Mouse (Mus musculus) E14TG2a.4 (cell line): ENCODE results near the gene Slc43a2.

Experiments
- CTCF ChIP-seq: conservative IDR thresholded peaks from 2 replicates; pipeline ENCODE4 v1.5.1; 2014; ENCODE audit warnings: low read length
- NANOG ChIP-seq: IDR thresholded peaks from 2 replicates; pipeline ENCODE4 v1.6.1; 2014; ENCODE audit warnings: borderline replicate concordance, low read length, mixed read lengths
- POU5F1 ChIP-seq: IDR thresholded peaks from 2 replicates; pipeline ENCODE4 v1.6.1; 2014; ENCODE audit warnings: low read length, borderline replicate concordance

- TF ChIP-seq CTCF (no peak), POU5F1 (no peak), NANOG (no peak)
These were observed 21.5 kb downstream of the Slc43a2 start for GRCm38 (mm10) chr11:75552906-75553482.
